Mouse (Mus musculus): ENCODE results near the gene Ece2. TPM values are rescaled to one million over a fixed set of nuclear protein-coding genes. Genes with fewer than 3 reads are reported as not detected.

Ece2 gene
- polyA plus RNA-seq, 1 experiment from 2014 or later = 8.5 TPM

GRCm38 (mm10) chr16:20610501-20611356 lies 18.9 kb upstream of the Ece2 start:
- no peaks in the 10 kb centered on the region for H3K9me3 ChIP-seq
- peak overlapping the region; percentile 88 for H3K9ac ChIP-seq
- peaks cover 25% of the 10 kb centered on the region for H3K4me1 ChIP-seq
- ATAC-seq (ENCODE audit: low FRiP score) = peak; percentile 62
- WGBS = under 1% methylated on average over 28 of the region's 28 CpGs
- H3K27ac ChIP-seq = peak overlapping the region; percentile 92
- no peaks in the 10 kb centered on the region for H3K27me3 ChIP-seq
- peak overlapping the region; percentile 84 for H3K4me3 ChIP-seq (replicated peaks)
- H3K4me2 ChIP-seq = peak overlapping the region; percentile 85
- peaks cover 26% of the 10 kb centered on the region for H3K36me3 ChIP-seq (replicated peaks)

- H3K9me3 ChIP-seq = no peaks in the 10 kb centered on the region
- peak within 1 kb of the TSS; percentile 88 for H3K9ac ChIP-seq
- WGBS = 2% methylated on average over 41 of the region's 41 CpGs
- ATAC-seq (ENCODE audit: low FRiP score) = peak; percentile 96
- H3K4me1 ChIP-seq = peaks cover 25% of the 10 kb centered on the region
- H3K4me2 ChIP-seq = peak within 1 kb of the TSS; percentile 85
- H3K4me3 ChIP-seq (replicated peaks) = peak within 1 kb of the TSS; percentile 84
- H3K27ac ChIP-seq = peak within 1 kb of the TSS; percentile 92
- no peaks in the 10 kb centered on the region for H3K27me3 ChIP-seq
- H3K36me3 ChIP-seq (replicated peaks) = peaks cover 20% of the 10 kb centered on the region
Measured at GRCm38 (mm10) chr16:20611357-20612227, 18.0 kb upstream of the Ece2 start, which contains the start of the genes Eef1akmt4, Gm49333 and Alg3. Gene Eef1akmt4, plus strand, starts transcription at chr16:20611593. Gene Gm49333, plus strand, starts transcription at chr16:20611610. Gene Alg3, minus strand, starts transcription at chr16:20611735.

GRCm38 (mm10) chr16:20619541-20620398 lies 9.9 kb upstream of the Ece2 start:
- H3K27ac ChIP-seq = peak overlapping the region; percentile 82; the same call in 1 of the 2 replicates

GRCm38 (mm10) chr16:20620399-20620735 lies 9.3 kb upstream of the Ece2 start:
- Histone ChIP-seq H3K4me2 (peak overlapping the region; percentile 75), H3K4me3 (replicated peaks) (peak overlapping the region; percentile 75), H3K4me1 (peaks cover 30% of the 10 kb centered on the region), H3K9ac (peak overlapping the region; percentile 87), H3K27ac (peak overlapping the region; percentile 82), H3K36me3 (replicated peaks) (peaks cover 5% of the 10 kb centered on the region; the same call in 1 of the 2 replicates), H3K9me3 (no peaks in the 10 kb centered on the region), H3K27me3 (peaks cover 9% of the 10 kb centered on the region; the same call in 1 of the 2 replicates)
- ATAC-seq (ENCODE audit: low FRiP score) = peak; percentile 4
- WGBS = 2% methylated on average over 9 of the region's 9 CpGs

More at GRCm38 (mm10) chr16:20619541-20620398, 9.9 kb upstream of the Ece2 start:
- ATAC-seq (ENCODE audit: low FRiP score) = peak; percentile 15
- Histone ChIP-seq H3K27me3 (peaks cover 9% of the 10 kb centered on the region; the same call in 1 of the 2 replicates), H3K9ac (peak overlapping the region; percentile 87), H3K36me3 (replicated peaks) (peaks cover 5% of the 10 kb centered on the region; the same call in 1 of the 2 replicates), H3K4me1 (peaks cover 30% of the 10 kb centered on the region), H3K4me3 (replicated peaks) (peak overlapping the region; percentile 75), H3K9me3 (no peaks in the 10 kb centered on the region), H3K4me2 (peak overlapping the region; percentile 75)
- WGBS = 2% methylated on average over 66 of the region's 83 CpGs

GRCm38 (mm10) chr16:20620751-20621190 lies 8.9 kb upstream of the Ece2 start:
- peak overlapping the region; percentile 75 for H3K4me2 ChIP-seq
- peak overlapping the region; percentile 87 for H3K9ac ChIP-seq
- ATAC-seq (ENCODE audit: low FRiP score) = peak; percentile 12
- under 1% methylated on average over 32 of the region's 32 CpGs for WGBS
- H3K9me3 ChIP-seq = no peaks in the 10 kb centered on the region
- peaks cover 9% of the 10 kb centered on the region; the same call in 1 of the 2 replicates for H3K27me3 ChIP-seq
- peaks cover 5% of the 10 kb centered on the region; the same call in 1 of the 2 replicates for H3K36me3 ChIP-seq (replicated peaks)
- H3K4me3 ChIP-seq (replicated peaks) = peak overlapping the region; percentile 75
- peaks cover 30% of the 10 kb centered on the region for H3K4me1 ChIP-seq
- H3K27ac ChIP-seq = peak overlapping the region; percentile 82

GRCm38 (mm10) chr16:20621191-20621990 lies 8.2 kb upstream of the Ece2 start, which contains the start of gene Camk2n2:
Gene Camk2n2, minus strand, starts transcription at chr16:20621287.
- peak; percentile 67 for ATAC-seq (ENCODE audit: low FRiP score)
- WGBS = under 1% methylated on average over 80 of the region's 92 CpGs

GRCm38 (mm10) chr16:20621991-20622685 lies 7.5 kb upstream of the Ece2 start:
- ATAC-seq (ENCODE audit: low FRiP score) = peak; percentile 57
- H3K27ac ChIP-seq = peak overlapping the region; percentile 82
- no peaks in the 10 kb centered on the region for H3K36me3 ChIP-seq (replicated peaks)
- peaks cover 30% of the 10 kb centered on the region for H3K4me1 ChIP-seq
- under 1% methylated on average over 36 of the region's 37 CpGs for WGBS
- H3K4me3 ChIP-seq (replicated peaks) = peak overlapping the region; percentile 75
- H3K9ac ChIP-seq = peak overlapping the region; percentile 87
- H3K9me3 ChIP-seq = no peaks in the 10 kb centered on the region
- peak overlapping the region; percentile 75 for H3K4me2 ChIP-seq
- peaks cover 9% of the 10 kb centered on the region; the same call in 1 of the 2 replicates for H3K27me3 ChIP-seq

More at GRCm38 (mm10) chr16:20621191-20621990, 8.2 kb upstream of the Ece2 start, which contains the start of gene Camk2n2:
- peak within 1 kb of the TSS; percentile 75 for H3K4me3 ChIP-seq (replicated peaks)
- H3K27me3 ChIP-seq = peaks cover 9% of the 10 kb centered on the region; the same call in 1 of the 2 replicates
- no peaks in the 10 kb centered on the region for H3K9me3 ChIP-seq
- H3K4me1 ChIP-seq = peaks cover 30% of the 10 kb centered on the region
- peak within 1 kb of the TSS; percentile 87 for H3K9ac ChIP-seq
- peak within 1 kb of the TSS; percentile 75 for H3K4me2 ChIP-seq
- H3K27ac ChIP-seq = peak within 1 kb of the TSS; percentile 82
- H3K36me3 ChIP-seq (replicated peaks) = peaks cover 2% of the 10 kb centered on the region; the same call in 1 of the 2 replicates

GRCm38 (mm10) chr16:20623211-20623610 lies 6.4 kb upstream of the Ece2 start:
- peaks cover 9% of the 10 kb centered on the region; the same call in 1 of the 2 replicates for H3K27me3 ChIP-seq
- no peaks in the 10 kb centered on the region for H3K9me3 ChIP-seq
- H3K9ac ChIP-seq = no peak overlapping the region
- H3K4me3 ChIP-seq (replicated peaks) = no peak overlapping the region
- H3K27ac ChIP-seq = no peak overlapping the region
- H3K36me3 ChIP-seq (replicated peaks) = no peaks in the 10 kb centered on the region
- 14% methylated on average over 2 of the region's 2 CpGs for WGBS
- no peak overlapping the region for H3K4me2 ChIP-seq
- ATAC-seq (ENCODE audit: low FRiP score) = no peak
- peaks cover 30% of the 10 kb centered on the region for H3K4me1 ChIP-seq

- 56% methylated on average over 11 of the region's 11 CpGs for WGBS
- H3K4me2 ChIP-seq = peak overlapping the region; percentile 94
- H3K27me3 ChIP-seq = peaks cover 13% of the 10 kb centered on the region
- H3K4me1 ChIP-seq = peaks cover 17% of the 10 kb centered on the region
- no peak overlapping the region for H3K27ac ChIP-seq
- H3K9ac ChIP-seq = no peak overlapping the region
- no peak for ATAC-seq (ENCODE audit: low FRiP score)
- H3K36me3 ChIP-seq (replicated peaks) = no peaks in the 10 kb centered on the region
- H3K4me3 ChIP-seq (replicated peaks) = no peak overlapping the region
- no peaks in the 10 kb centered on the region for H3K9me3 ChIP-seq
Measured at GRCm38 (mm10) chr16:20628871-20629391, 697 bp upstream of the Ece2 start.

- H3K9ac ChIP-seq = no peak overlapping the region
- H3K9me3 ChIP-seq = no peaks in the 10 kb centered on the region
- no peaks in the 10 kb centered on the region for H3K4me1 ChIP-seq
- no peak overlapping the region for H3K4me2 ChIP-seq
- no peak for ATAC-seq (ENCODE audit: low FRiP score)
- H3K36me3 ChIP-seq (replicated peaks) = no peaks in the 10 kb centered on the region
- no peak overlapping the region for H3K4me3 ChIP-seq (replicated peaks)
- no peaks in the 10 kb centered on the region for H3K27me3 ChIP-seq
- H3K27ac ChIP-seq = no peak overlapping the region
- 82% methylated on average over 8 of the region's 8 CpGs for WGBS
Measured at GRCm38 (mm10) chr16:20637410-20637809, 7.8 kb downstream of the Ece2 start.
